Mouse (Mus musculus): ENCODE data around the gene Flrt1.
"Not testable (repeated sequence)": the region's sequence is repeated elsewhere in the genome, so short reads cannot be mapped to it uniquely, and the experiment has no call there.

Flrt1 gene

GRCm38 (mm10) chr19:7103349-7103992, 2.1 kb downstream of the Flrt1 start:
- no peak for DNase-seq (ENCODE audit: low spot score)

- no peak for DNase-seq (ENCODE audit: low spot score)
Measured at GRCm38 (mm10) chr19:7102039-7102438, 3.5 kb downstream of the Flrt1 start.

- DNase-seq (ENCODE audit: low spot score): no peak
Measured at GRCm38 (mm10) chr19:7099620-7100155, 5.8 kb downstream of the Flrt1 start.

GRCm38 (mm10) chr19:7092756-7093155, 12.8 kb downstream of the Flrt1 start:
- no peak for DNase-seq (ENCODE audit: low spot score)

- DNase-seq (ENCODE audit: low spot score): no peak
Measured at GRCm38 (mm10) chr19:7091448-7092050, 14.0 kb downstream of the Flrt1 start.

GRCm38 (mm10) chr19:7090369-7091064, 15.0 kb downstream of the Flrt1 start:
- no peak for DNase-seq (ENCODE audit: low spot score)

- DNase-seq (ENCODE audit: low spot score): no peak
Measured at GRCm38 (mm10) chr19:7089842-7090251, 15.7 kb downstream of the Flrt1 start.

- no peak for DNase-seq (ENCODE audit: low spot score)
Measured at GRCm38 (mm10) chr19:7089050-7089449, 16.5 kb downstream of the Flrt1 start.

- DNase-seq (ENCODE audit: low spot score): no peak
Measured at GRCm38 (mm10) chr19:7088558-7088957, 17.0 kb downstream of the Flrt1 start.

- DNase-seq (ENCODE audit: low spot score): no peak
Measured at GRCm38 (mm10) chr19:7084734-7085133, 20.8 kb downstream of the Flrt1 start.

- DNase-seq (ENCODE audit: low spot score): no peak
Measured at GRCm38 (mm10) chr19:7083035-7083794, 22.3 kb downstream of the Flrt1 start.

GRCm38 (mm10) chr19:7081516-7082266, 23.8 kb downstream of the Flrt1 start:
- no peak for DNase-seq (ENCODE audit: low spot score)

- no peak for DNase-seq (ENCODE audit: low spot score)
Measured at GRCm38 (mm10) chr19:7078271-7078670, 27.3 kb downstream of the Flrt1 start.

GRCm38 (mm10) chr19:7077666-7078065, 27.9 kb downstream of the Flrt1 start:
- no peak for DNase-seq (ENCODE audit: low spot score)

- not testable (repeated sequence) for DNase-seq (ENCODE audit: low spot score)
Measured at GRCm38 (mm10) chr19:7075336-7075735, 30.2 kb downstream of the Flrt1 start.

- DNase-seq (ENCODE audit: low spot score): no peak
Measured at GRCm38 (mm10) chr19:7073997-7074781, 31.3 kb downstream of the Flrt1 start.

- no peak for DNase-seq (ENCODE audit: low spot score)
Measured at GRCm38 (mm10) chr19:7072221-7072620, 33.3 kb downstream of the Flrt1 start.

GRCm38 (mm10) chr19:7070775-7071174, 34.8 kb downstream of the Flrt1 start:
- DNase-seq (ENCODE audit: low spot score): no peak

- peak; percentile 33 for DNase-seq (ENCODE audit: low spot score)
Measured at GRCm38 (mm10) chr19:7069781-7070763, 35.5 kb downstream of the Flrt1 start.

Data from urinary bladder, postnatal 25 days (tissue).